Comparison of ENCODE assay signal across 19 mouse cellular contexts in genomic region chr6:48209103-48209502, GRCm38 (mm10).
"Had no signal": no experiment of that assay in that cellular context is flagged by ENCODE, and none has a peak within 500 bp of the region (broad histone marks: within the 10 kb centered on the region; RNA-seq: fewer than 3 reads in every experiment).

No protein-coding gene starts in this region.

- H3K27me3 ChIP-seq: liver, embryonic 13.5 days; midbrain, embryonic 13.5 days; neural tube, embryonic 13.5 days; stomach, embryonic 15.5 days had no signal

- H3K36me3 ChIP-seq: liver, embryonic 13.5 days; midbrain, embryonic 10.5 days; midbrain, embryonic 13.5 days; neural tube, embryonic 13.5 days; stomach, embryonic 15.5 days had no signal

- ATAC-seq: midbrain, embryonic 13.5 days; midbrain, embryonic 16.5 days had no signal

- H3K4me1 ChIP-seq: liver, embryonic 13.5 days; megakaryocyte, embryonic 14.5 days; midbrain, embryonic 10.5 days; midbrain, embryonic 13.5 days; neural tube, embryonic 13.5 days; stomach, embryonic 15.5 days had no signal

- DNase-seq: kidney, adult 2 months; kidney, postnatal 25 days; liver, embryonic 13.5 days; lung, embryonic 14.5 days; lung, postnatal 10 days; lung, postnatal 36 days; retina, postnatal 1 day; right cerebral cortex, postnatal 25 days; spleen, adult 18-20 months; thymus, postnatal 25 days had no signal

- H3K27ac ChIP-seq: kidney, postnatal 0 days; left cerebral cortex, adult 2 months; liver, embryonic 13.5 days; midbrain, embryonic 10.5 days; midbrain, embryonic 13.5 days; neural tube, embryonic 13.5 days; stomach, embryonic 15.5 days had no signal

- H3K4me3 ChIP-seq: left cerebral cortex, adult 2 months; liver, embryonic 13.5 days; megakaryocyte, embryonic 14.5 days; midbrain, embryonic 10.5 days; midbrain, embryonic 13.5 days; myocyte; neural tube, embryonic 13.5 days; stomach, embryonic 15.5 days had no signal

- H3K9ac ChIP-seq: liver, embryonic 13.5 days; lung, embryonic 14.5 days; midbrain, embryonic 13.5 days; neural tube, embryonic 13.5 days; stomach, embryonic 15.5 days had no signal

- H3K4me2 ChIP-seq: liver, embryonic 13.5 days; lung, embryonic 14.5 days; midbrain, embryonic 13.5 days; neural tube, embryonic 13.5 days; stomach, embryonic 15.5 days had no signal

- H3K9me3 ChIP-seq: liver, embryonic 13.5 days; midbrain, embryonic 10.5 days; midbrain, embryonic 13.5 days; neural tube, embryonic 13.5 days; stomach, embryonic 15.5 days had no signal
